Comparison of ENCODE assay signal across 8 mouse cellular contexts in genomic region chr4:45964771-45965439, GRCm38 (mm10). TPM values are rescaled to one million over a fixed set of nuclear protein-coding genes. Genes with fewer than 3 reads are reported as not detected.
A peak's percentile ranks its signal among the peaks of the same experiment; 100 is the strongest.
DNase-seq lines count a peak whose midpoint lies in the region; ATAC-seq and TF ChIP-seq lines count a peak whose summit lies in the region.

Tdrd7 (plus strand) TSS chr4:45965334.

- no peaks in the 10 kb centered on the region for H3K27me3 ChIP-seq in heart, embryonic 10.5 days (ENCODE audit: insufficient read depth, poor library complexity, severe bottlenecking)
- H3K27me3 ChIP-seq in kidney, postnatal 0 days (ENCODE audit: insufficient read depth, low read length), result no peaks in the 10 kb centered on the region

- H3K9ac ChIP-seq in kidney, postnatal 0 days (ENCODE audit: low read depth, low read length), result no peak within 1 kb of the TSS

- ATAC-seq in kidney, postnatal 0 days (replicated peaks; ENCODE audit: low FRiP score, low read depth), result peak; percentile 71; the same call in 1 of the 2 replicates
- no peak for ATAC-seq in neutrophil, adult 5-6 weeks (ENCODE audit: extremely low read depth, insufficient number of reproducible peaks, low FRiP score, poor library complexity, severe bottlenecking)

- peaks cover 47% of the 10 kb centered on the region for H3K4me1 ChIP-seq in heart, embryonic 10.5 days
- H3K4me1 ChIP-seq in kidney, postnatal 0 days (replicated peaks; ENCODE audit: insufficient read depth, low read length), result peaks cover 27% of the 10 kb centered on the region

- intact Hi-C loops in left cerebral cortex, adult 2 months (cut with DNase I), result no loop called here

- WGBS in heart, embryonic 10.5 days, result 24% methylated on average over 10 of the region's 10 CpGs
- WGBS in kidney, postnatal 0 days, result 41% methylated on average over 10 of the region's 10 CpGs

- no peaks in the 10 kb centered on the region for H3K36me3 ChIP-seq in heart, embryonic 10.5 days
- H3K36me3 ChIP-seq in kidney, postnatal 0 days (ENCODE audit: insufficient read depth, low read length), result no peaks in the 10 kb centered on the region

- TF ChIP-seq CTCF in left cerebral cortex, adult 2 months (IDR thresholded peaks at IDR 0.05), result no peak
- no peak for TF ChIP-seq CTCF in kidney, postnatal 0 days (IDR thresholded peaks at IDR 0.05; ENCODE audit: low read depth)

- no peak within 1 kb of the TSS for H3K4me3 ChIP-seq in left cerebral cortex, adult 2 months
- H3K4me3 ChIP-seq in heart, embryonic 10.5 days, result peak within 1 kb of the TSS; percentile 47
- H3K4me3 ChIP-seq in kidney, postnatal 0 days (replicated peaks; ENCODE audit: low read depth, low read length), result 0 out of 2 replicates have a peak within 1 kb of the TSS, but pooled peaks have one; percentile 1

- H3K9me3 ChIP-seq in heart, embryonic 10.5 days, result no peaks in the 10 kb centered on the region
- no peaks in the 10 kb centered on the region for H3K9me3 ChIP-seq in kidney, postnatal 0 days (replicated peaks; ENCODE audit: low read length)

- DNase-seq in left cerebral cortex, adult 2 months (ENCODE audit: extremely low spot score in 1 of 2, low spot score in 2 of 2), result no peak
- DNase-seq in left cerebral cortex, adult 9 months (ENCODE audit: low spot score in 2 of 2), result no peak
- DNase-seq in heart, embryonic 10.5 days (ENCODE audit: low spot score), result peak; percentile 81
- DNase-seq in kidney, postnatal 0 days (ENCODE audit: low spot score), result peak; percentile 39
- DNase-seq in lung, adult 18-20 months, result peak; percentile 60 to 79
- no peak for DNase-seq in ovary, adult 18-20 months (ENCODE audit: low spot score)
- no peak for DNase-seq in gastrocnemius, adult 8-10 months (ENCODE audit: low spot score in 2 of 2)

- peak within 1 kb of the TSS; percentile 30 for H3K4me2 ChIP-seq in kidney, postnatal 0 days (ENCODE audit: low read length)

- H3K27ac ChIP-seq in left cerebral cortex, adult 2 months, result no peak within 1 kb of the TSS
- peak within 1 kb of the TSS; percentile 75 for H3K27ac ChIP-seq in heart, embryonic 10.5 days
- peak within 1 kb of the TSS; percentile 38; the same call in 1 of the 2 replicates for H3K27ac ChIP-seq in kidney, postnatal 0 days

RNA-seq across cellular contexts. Expression of gene Tdrd7, which starts in this region (rescaled TPM):
- 10 to 100 TPM; 26.5 to 31.5 TPM for total RNA-seq in left cerebral cortex, adult 2 months (2021)
- 15.0 and 15.1 TPM in 2 replicates for polyA plus RNA-seq in heart, embryonic 10.5 days (2016; fragmentation: Nextera tagmentation; extraction: Ambion mirVana)
- 22.9 and 25.1 TPM in 2 replicates for polyA plus RNA-seq in kidney, postnatal 0 days (2015; fragmentation: Nextera tagmentation; extraction: Ambion mirVana)
- total RNA-seq in neutrophil, adult 5-6 weeks (2017), result 45.1 and 53.4 TPM in 2 replicates
- total RNA-seq in gastrocnemius, adult 8-10 months (2022), result 10 to 100 TPM in 2 of 4 experiments, 1 to 10 TPM in 2; 8.7 to 12.7 (median 9.5) TPM

Comparison
In these comparisons a context has a peak if more than half of its experiments do, and no peak if none do; other contexts are left out.
1. DNase-seq: peak in heart, embryonic 10.5 days (single experiment), kidney, postnatal 0 days (single experiment) and lung, adult 18-20 months (2 of 2); none in left cerebral cortex, adult 2 months (0 of 2), left cerebral cortex, adult 9 months (0 of 2), ovary, adult 18-20 months (single experiment) and gastrocnemius, adult 8-10 months (0 of 2).